Mouse (Mus musculus) liver, adult (tissue): ENCODE results near the gene Gm4756.

Experiments
- GATA4 ChIP-seq: IDR thresholded peaks from 2 replicates; pipeline ENCODE4 v1.6.1; 2014; ENCODE audit warnings: mild to moderate bottlenecking, low read length; ENCODE audit not compliant: insufficient replicate concordance

The Gm4756 gene

DNA sequence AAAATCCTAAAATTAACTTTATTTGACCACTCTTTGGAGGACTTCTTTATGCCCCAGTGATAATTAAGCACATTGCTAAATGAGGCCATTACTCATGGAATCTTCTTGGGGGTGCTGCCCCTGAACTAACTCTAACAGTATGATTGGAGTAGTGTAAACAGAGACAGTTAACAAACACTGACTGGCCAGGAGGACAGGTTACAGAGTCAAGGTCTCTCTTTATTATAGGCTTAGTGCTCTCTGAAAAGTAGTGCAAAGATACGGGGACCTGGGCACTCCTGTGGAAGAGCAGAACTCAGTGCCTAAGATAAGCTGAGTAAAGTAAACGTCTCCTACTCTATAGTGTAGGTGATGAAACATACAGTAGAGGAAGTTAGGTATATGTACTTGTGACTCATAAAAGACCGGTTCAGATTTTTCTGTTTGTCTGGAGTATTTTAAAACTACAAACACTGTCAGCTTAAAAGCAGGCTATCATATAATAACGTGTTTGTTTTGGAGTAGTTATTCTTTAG is 85.1 kb downstream of the Gm4756 start:
- TF ChIP-seq GATA4, result no peak

DNA sequence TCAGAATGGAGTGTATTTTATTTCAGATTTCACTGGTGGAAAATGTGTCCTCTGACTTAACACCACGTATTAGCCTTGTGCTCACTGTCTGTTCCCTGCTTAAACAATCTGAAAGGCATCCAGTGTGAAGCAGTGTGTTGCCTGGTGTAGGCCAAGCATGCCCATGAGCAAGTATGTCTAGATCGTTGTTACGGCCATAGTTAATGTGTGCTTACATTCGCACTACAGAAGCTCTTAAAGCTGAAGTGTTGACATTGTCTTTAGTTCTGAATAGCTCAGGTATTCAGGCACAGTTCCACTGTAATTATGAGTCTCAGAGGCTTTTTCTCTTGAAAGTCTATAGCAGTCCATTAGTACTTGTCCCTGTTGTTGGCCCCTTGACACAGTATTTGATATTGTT is 95.1 kb downstream of the Gm4756 start:
- no peak for TF ChIP-seq GATA4

DNA sequence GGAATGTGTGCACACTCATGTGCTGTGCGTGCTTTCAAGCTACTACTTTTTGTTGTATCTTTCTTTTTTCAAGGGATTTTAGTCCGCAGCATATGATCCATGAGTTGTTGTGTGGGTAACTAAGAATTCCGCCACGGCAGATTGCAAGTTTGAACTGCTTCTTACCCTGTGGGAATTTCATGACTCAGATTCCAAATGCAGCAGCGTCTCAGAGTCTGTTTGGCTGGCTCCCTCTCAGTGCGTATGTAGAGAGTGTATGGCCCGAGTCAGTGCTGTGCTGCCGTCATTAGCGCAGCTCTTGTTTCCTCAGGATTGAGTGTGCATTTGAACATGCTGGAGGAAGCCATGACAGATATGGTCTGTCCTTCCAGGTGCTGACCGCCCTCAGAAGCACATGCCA is 110.9 kb downstream of the Gm4756 start:
- TF ChIP-seq GATA4, result no peak

DNA sequence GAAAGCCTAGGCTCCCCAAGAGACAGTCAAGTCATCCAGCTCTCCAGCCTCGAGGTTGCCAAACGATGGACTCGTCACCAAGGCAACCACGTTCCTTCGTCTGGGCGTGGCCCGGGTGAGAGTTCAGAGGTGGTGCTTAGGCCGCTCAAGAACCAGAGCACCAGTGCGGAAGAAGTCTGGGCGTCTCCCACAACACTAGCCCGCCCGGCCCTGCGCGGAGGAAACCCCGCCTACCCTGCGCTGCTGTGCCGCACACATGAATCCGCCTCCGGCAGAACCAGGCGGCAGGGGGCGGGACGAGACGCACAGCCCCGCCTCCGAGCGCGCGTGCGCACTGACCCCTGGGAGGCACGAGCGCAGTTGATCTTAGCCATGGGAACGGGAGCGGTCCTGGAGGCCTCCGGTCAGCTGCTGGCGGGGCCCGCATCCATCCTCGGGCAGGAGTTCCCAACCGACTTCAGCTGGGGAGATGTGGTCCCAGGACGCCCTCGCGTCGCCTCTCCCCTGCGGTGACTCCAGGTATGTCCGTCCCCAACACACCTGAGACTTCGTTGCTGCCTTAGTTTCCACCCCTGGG is 113.4 kb downstream of the Gm4756 start, which contains the start of gene Pcnx4:
TSS of gene Pcnx4 (plus strand) at position 363 of the 577 bp plus-strand sequence.
- TF ChIP-seq GATA4, result peak; percentile 67; the same call in 1 of the 2 replicates

DNA sequence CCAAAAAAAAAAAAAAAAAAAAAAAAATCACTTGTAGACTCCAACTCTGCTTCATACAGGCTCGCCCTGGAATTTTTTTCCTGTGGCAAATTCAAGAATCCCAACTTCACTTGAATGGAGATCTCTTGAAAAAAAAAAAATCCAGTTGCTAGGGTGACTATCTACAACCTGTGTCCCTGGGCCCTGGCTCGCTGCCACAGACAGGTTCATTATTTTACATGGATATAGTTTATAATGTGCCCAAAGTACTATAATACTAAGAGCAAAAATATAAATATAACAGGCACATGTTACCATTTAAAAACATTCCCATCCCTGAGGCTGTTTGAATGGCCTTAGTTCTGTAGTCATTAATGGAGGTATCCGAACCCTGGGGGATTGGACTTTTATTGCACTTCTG is 113.9 kb downstream of the Gm4756 start:
- TF ChIP-seq GATA4, result no peak

DNA sequence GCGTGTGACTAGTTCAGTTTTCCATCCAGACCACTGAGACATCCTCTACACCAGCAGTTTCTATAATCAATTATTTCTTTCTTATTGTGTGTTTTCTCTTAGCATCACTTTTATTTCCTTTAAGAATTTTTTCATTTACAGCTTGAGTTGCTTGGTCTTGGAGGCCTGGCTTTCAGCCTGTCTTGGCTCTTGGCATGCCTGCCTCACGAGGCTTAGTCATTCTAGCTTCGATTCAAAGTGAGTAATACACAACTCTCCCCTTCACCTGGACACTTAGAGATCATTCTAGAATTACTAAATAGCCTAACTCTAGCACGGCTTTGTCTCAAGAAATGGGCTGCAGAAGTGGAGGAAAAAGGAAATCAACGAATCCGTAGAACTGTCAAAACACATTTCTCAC is 115.5 kb downstream of the Gm4756 start:
- no peak for TF ChIP-seq GATA4

DNA sequence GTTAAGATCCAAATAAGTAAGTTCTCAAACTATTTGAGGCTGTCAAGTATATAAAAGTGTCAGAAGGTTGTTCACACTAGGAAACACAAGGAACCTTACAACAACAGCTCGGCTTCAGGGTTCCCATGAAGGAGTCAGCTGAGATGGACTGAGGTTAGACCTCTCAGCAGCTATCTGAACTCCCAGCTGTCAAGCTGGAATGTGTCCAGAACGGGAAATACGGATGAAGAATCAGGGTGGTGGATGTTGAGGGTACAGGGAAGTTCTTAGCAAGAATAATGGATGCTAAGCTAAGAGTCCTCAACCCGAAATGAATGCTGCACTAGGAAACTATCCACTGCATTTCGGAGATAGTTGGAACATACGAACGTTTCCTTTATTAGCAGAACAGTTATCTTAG is 117.2 kb downstream of the Gm4756 start:
- TF ChIP-seq GATA4, result no peak
